Mouse (Mus musculus) erythroblast, embryonic 14.5 days (primary cell): ENCODE data around the gene Wipf1. TPM values are rescaled to one million over a fixed set of nuclear protein-coding genes. Genes with fewer than 3 reads are reported as not detected.

ENCODE experiments used
- H3K27me3 ChIP-seq: 2 replicates; pipeline ENCODE4 v1.6.1; 2012; ENCODE audit warnings: inconsistent platforms; ENCODE audit not compliant: control insufficient read depth
- H3K36me3 ChIP-seq: 2 replicates; pipeline ENCODE4 v1.6.1; 2012; ENCODE audit warnings: mild to moderate bottlenecking, inconsistent platforms; ENCODE audit not compliant: control insufficient read depth
- H3K4me1 ChIP-seq: 2 replicates; pipeline ENCODE4 v1.6.1; 2012; ENCODE audit warnings: inconsistent platforms; ENCODE audit not compliant: control insufficient read depth
- H3K4me3 ChIP-seq: replicated peaks from 2 replicates; pipeline ENCODE3; 2012; ENCODE audit warnings: moderate library complexity, mild to moderate bottlenecking, inconsistent platforms
- H3K9me3 ChIP-seq: 2 replicates; pipeline ENCODE4 v1.6.1; 2012; ENCODE audit warnings: low read length, inconsistent platforms, mixed read lengths; ENCODE audit not compliant: control insufficient read depth
- GATA1 ChIP-seq: IDR thresholded peaks from 2 replicates; pipeline ENCODE4 v1.6.1; 2012; ENCODE audit warnings: low read length, inconsistent platforms, mixed read lengths
- TAL1 ChIP-seq: IDR thresholded peaks from 3 replicates; pipeline ENCODE4 v1.6.1; 2012; ENCODE audit warnings: low read length, inconsistent platforms, mixed read lengths
- polyA plus RNA-seq: library from polyadenylated mRNA; stranded (reverse); fragments of >175 nt; gene quantifications from 2 replicates; pipeline ENCODE4 v1.2.3, GENCODE M21; 2012

Wipf1 gene
- polyA plus RNA-seq, 1 experiment, result 1.7 TPM

GRCm38 (mm10) chr2:73396828-73397325 lies 132.7 kb downstream of the Wipf1 start:
- Histone ChIP-seq H3K4me1 (no peaks in the 10 kb centered on the region), H3K36me3 (no peaks in the 10 kb centered on the region), H3K9me3 (no peaks in the 10 kb centered on the region), H3K4me3 (no peak overlapping the region), H3K27me3 (peaks cover 41% of the 10 kb centered on the region)
- TF ChIP-seq TAL1 (no peak), GATA1 (no peak)

- Histone ChIP-seq H3K4me1 (no peaks in the 10 kb centered on the region), H3K9me3 (no peaks in the 10 kb centered on the region), H3K36me3 (no peaks in the 10 kb centered on the region), H3K27me3 (peaks cover 41% of the 10 kb centered on the region), H3K4me3 (no peak overlapping the region)
- no peak for TF ChIP-seq TAL1
Observed at GRCm38 (mm10) chr2:73395516-73395915, 134.0 kb downstream of the Wipf1 start.

- H3K4me1 ChIP-seq, result no peaks in the 10 kb centered on the region
- H3K36me3 ChIP-seq, result no peaks in the 10 kb centered on the region
- H3K4me3 ChIP-seq, result no peak overlapping the region
- TF ChIP-seq TAL1, result no peak
- TF ChIP-seq GATA1, result no peak
- peaks cover 43% of the 10 kb centered on the region for H3K27me3 ChIP-seq
- no peaks in the 10 kb centered on the region for H3K9me3 ChIP-seq
Observed at GRCm38 (mm10) chr2:73394476-73394875, 135.1 kb downstream of the Wipf1 start.

- no peak for TF ChIP-seq TAL1
- no peak for TF ChIP-seq GATA1
- Histone ChIP-seq H3K4me3 (no peak overlapping the region), H3K4me1 (peaks cover 2% of the 10 kb centered on the region), H3K36me3 (no peaks in the 10 kb centered on the region), H3K27me3 (peaks cover 34% of the 10 kb centered on the region), H3K9me3 (no peaks in the 10 kb centered on the region)
Observed at GRCm38 (mm10) chr2:73392772-73393171, 136.8 kb downstream of the Wipf1 start.

GRCm38 (mm10) chr2:73389951-73390350 lies 139.6 kb downstream of the Wipf1 start:
- Histone ChIP-seq H3K27me3 (peaks cover 16% of the 10 kb centered on the region), H3K9me3 (no peaks in the 10 kb centered on the region), H3K4me1 (peaks cover 22% of the 10 kb centered on the region), H3K36me3 (no peaks in the 10 kb centered on the region), H3K4me3 (no peak overlapping the region)
- no peak for TF ChIP-seq TAL1
- TF ChIP-seq GATA1, result no peak

GRCm38 (mm10) chr2:73387806-73388205 lies 141.7 kb downstream of the Wipf1 start:
- no peak overlapping the region for H3K4me3 ChIP-seq
- peaks cover 39% of the 10 kb centered on the region for H3K4me1 ChIP-seq
- H3K9me3 ChIP-seq, result no peaks in the 10 kb centered on the region
- 0 out of 2 replicates have a peak, but pooled peaks cover 2% of the 10 kb centered on the region for H3K27me3 ChIP-seq
- no peak for TF ChIP-seq TAL1
- no peak for TF ChIP-seq GATA1
- H3K36me3 ChIP-seq, result peaks cover 4% of the 10 kb centered on the region

- TF ChIP-seq GATA1 (no peak), TAL1 (no peak)
- peaks cover 16% of the 10 kb centered on the region for H3K36me3 ChIP-seq
- H3K4me1 ChIP-seq, result peaks cover 42% of the 10 kb centered on the region
- peak within 1 kb of the TSS; percentile 77 for H3K4me3 ChIP-seq
- 0 out of 2 replicates have a peak, but pooled peaks cover 2% of the 10 kb centered on the region for H3K27me3 ChIP-seq
- H3K9me3 ChIP-seq, result no peaks in the 10 kb centered on the region
Observed at GRCm38 (mm10) chr2:73386356-73387046, 143.0 kb downstream of the Wipf1 start, which contains the start of gene Gpr155. Gpr155 (minus strand) TSS chr2:73386572.

GRCm38 (mm10) chr2:73385641-73386355 lies 143.7 kb downstream of the Wipf1 start:
- peaks cover 42% of the 10 kb centered on the region for H3K4me1 ChIP-seq
- H3K4me3 ChIP-seq, result peak overlapping the region; percentile 77
- TF ChIP-seq TAL1 (no peak), GATA1 (peak; percentile 78)
- H3K27me3 ChIP-seq, result 0 out of 2 replicates have a peak, but pooled peaks cover 2% of the 10 kb centered on the region
- no peaks in the 10 kb centered on the region for H3K9me3 ChIP-seq
- H3K36me3 ChIP-seq, result peaks cover 22% of the 10 kb centered on the region

GRCm38 (mm10) chr2:73385172-73385571 lies 144.4 kb downstream of the Wipf1 start:
- peak overlapping the region; percentile 77 for H3K4me3 ChIP-seq
- H3K36me3 ChIP-seq, result peaks cover 29% of the 10 kb centered on the region
- H3K9me3 ChIP-seq, result no peaks in the 10 kb centered on the region
- H3K27me3 ChIP-seq, result no peaks in the 10 kb centered on the region
- H3K4me1 ChIP-seq, result peaks cover 45% of the 10 kb centered on the region
- TF ChIP-seq GATA1 (no peak), TAL1 (no peak)
